Mouse (Mus musculus) neural tube, embryonic 13.5 days (tissue): ENCODE results near the gene Slc16a8. TPM values are rescaled to one million over a fixed set of nuclear protein-coding genes. Genes with fewer than 3 reads are reported as not detected.
A peak's percentile ranks its signal among the peaks of the same experiment; 100 is the strongest.
"Not testable (repeated sequence)": the region's sequence is repeated elsewhere in the genome, so short reads cannot be mapped to it uniquely, and the experiment has no call there.

Source experiments
- ATAC-seq: fragments of 200-750 bp; cut with Nextera tagmentation; 2 replicates; pipeline ENCODE4 v1.8.0; 2017; ENCODE audit warnings: low read depth, mild to moderate bottlenecking, moderate TSS enrichment, moderate library complexity
- H3K27ac ChIP-seq: fragments of 300-500 bp; sonication (generic); replicated peaks from 2 replicates; pipeline ENCODE4 v1.5.1; 2015; ENCODE audit warnings: moderate library complexity, mild to moderate bottlenecking, inconsistent platforms
- H3K27me3 ChIP-seq: fragments of 300-500 bp; sonication (generic); 2 replicates; pipeline ENCODE4 v1.6.1; 2015; ENCODE audit warnings: mild to moderate bottlenecking, inconsistent platforms
- H3K36me3 ChIP-seq: fragments of 300-500 bp; sonication (generic); 2 replicates; pipeline ENCODE4 v1.6.1; 2015; ENCODE audit warnings: mild to moderate bottlenecking, inconsistent platforms
- H3K4me1 ChIP-seq: fragments of 300-500 bp; sonication (generic); replicated peaks from 2 replicates; pipeline ENCODE4 v1.6.1; 2015; ENCODE audit warnings: inconsistent platforms
- H3K4me2 ChIP-seq: fragments of 300-500 bp; sonication (generic); 2 replicates; pipeline ENCODE4 v1.6.1; 2015; ENCODE audit warnings: inconsistent platforms, mild to moderate bottlenecking, moderate library complexity
- H3K4me3 ChIP-seq: fragments of 300-500 bp; sonication (generic); 2 replicates; pipeline ENCODE4 v1.5.1; 2015; ENCODE audit warnings: mild to moderate bottlenecking, inconsistent platforms
- H3K9ac ChIP-seq: fragments of 300-500 bp; sonication (generic); 2 replicates; pipeline ENCODE4 v1.6.1; 2015; ENCODE audit warnings: moderate library complexity, mild to moderate bottlenecking, inconsistent platforms
- H3K9me3 ChIP-seq: fragments of 300-500 bp; sonication (generic); 2 replicates; pipeline ENCODE4 v1.6.1; 2016; ENCODE audit warnings: inconsistent platforms
- WGBS: fragments of 180-500 bp; shearing (Covaris S2); methylation state at CpG from one replicate; pipeline ENCODE4 v1.1.7; 2015; 5-methylcytosine and 5-hydroxymethylcytosine counted together
- polyA plus RNA-seq: library from polyadenylated mRNA; unstranded; fragments of >200 nt; fragmentation: Nextera tagmentation; extraction: Ambion mirVana; gene quantifications from 2 replicates; pipeline ENCODE4 v1.2.1, GENCODE M21; 2015

The Slc16a8 gene
- polyA plus RNA-seq, 1 experiment from 2014 or later = 0.43 TPM

DNA sequence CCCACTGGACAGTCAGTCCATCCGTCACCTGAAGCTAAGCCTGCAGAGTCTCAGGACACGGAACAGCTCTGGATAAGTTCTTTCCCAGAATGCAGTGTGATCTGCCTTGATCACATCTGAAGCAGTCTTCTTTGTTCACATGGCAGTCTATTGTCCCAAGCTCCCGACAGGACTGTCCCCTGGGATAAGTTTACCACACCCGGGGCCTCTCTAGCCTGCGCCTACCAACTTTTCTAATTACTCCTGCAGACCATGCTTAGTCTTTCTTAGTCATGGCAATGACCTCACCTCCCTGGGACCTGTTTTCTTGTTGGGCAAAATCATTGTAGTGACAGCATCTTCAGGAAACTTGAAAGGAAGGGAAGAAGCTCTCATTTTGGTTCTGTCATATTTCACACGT lies 16.5 kb downstream of the Slc16a8 start:
- Histone ChIP-seq H3K27ac (no peak overlapping the region), H3K9ac (no peak overlapping the region), H3K36me3 (peaks cover 83% of the 10 kb centered on the region), H3K4me2 (no peak overlapping the region), H3K27me3 (no peaks in the 10 kb centered on the region), H3K9me3 (no peaks in the 10 kb centered on the region), H3K4me3 (no peak overlapping the region), H3K4me1 (peaks cover 4% of the 10 kb centered on the region; the same call in 1 of the 2 replicates)
- ATAC-seq = no peak
- 72% methylated on average over 6 of the region's 6 CpGs for WGBS

- Histone ChIP-seq H3K27me3 (no peaks in the 10 kb centered on the region), H3K4me2 (no peak overlapping the region), H3K9me3 (no peaks in the 10 kb centered on the region), H3K4me1 (peaks cover 6% of the 10 kb centered on the region), H3K9ac (no peak overlapping the region), H3K36me3 (peaks cover 85% of the 10 kb centered on the region), H3K4me3 (no peak overlapping the region), H3K27ac (no peak overlapping the region)
- no peak for ATAC-seq
- 75% methylated on average over 9 of the region's 9 CpGs for WGBS
Measured at GRCm38 (mm10) chr15:79235268-79235667, 19.3 kb downstream of the Slc16a8 start.

GRCm38 (mm10) chr15:79229058-79229821 lies 25.3 kb downstream of the Slc16a8 start, which contains the start of the genes Pick1 and Gm49486:
TSS of gene Pick1 (plus strand) at chr15:79229173.
TSS of gene Gm49486 (plus strand) at chr15:79229391.
- Histone ChIP-seq H3K9me3 (no peaks in the 10 kb centered on the region), H3K4me3 (peak within 1 kb of the TSS; percentile 64), H3K4me2 (peak within 1 kb of the TSS; percentile 68), H3K27me3 (no peaks in the 10 kb centered on the region), H3K27ac (peak within 1 kb of the TSS; percentile 95), H3K36me3 (peaks cover 27% of the 10 kb centered on the region), H3K9ac (peak within 1 kb of the TSS; percentile 86), H3K4me1 (peaks cover 25% of the 10 kb centered on the region)
- ATAC-seq = peak; percentile 91
- 2% methylated on average over 51 of the region's 51 CpGs for WGBS

DNA sequence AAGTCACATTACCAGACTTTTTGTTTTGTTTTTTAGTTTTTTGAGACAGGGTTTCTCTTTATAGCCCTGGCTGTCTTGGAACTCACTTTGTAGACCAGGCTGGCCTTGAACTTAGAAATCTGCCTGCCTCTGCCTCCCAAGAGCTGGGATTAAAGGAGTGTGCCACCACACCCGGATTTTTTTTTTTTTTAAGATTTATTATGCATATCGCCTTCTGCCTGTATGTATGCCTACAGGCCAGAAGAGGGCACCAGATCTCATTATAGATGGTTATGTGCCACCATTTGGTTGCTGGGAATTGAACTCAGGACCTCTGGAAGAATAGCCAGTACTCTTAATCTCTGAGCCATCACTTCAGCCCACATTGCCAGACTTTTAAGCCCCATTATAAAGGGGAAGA lies 28.8 kb downstream of the Slc16a8 start:
- not testable (repeated sequence) for H3K27me3 ChIP-seq, H3K4me3 ChIP-seq, H3K4me2 ChIP-seq, H3K9me3 ChIP-seq, H3K9ac ChIP-seq, ATAC-seq, H3K36me3 ChIP-seq, H3K27ac ChIP-seq
- peaks cover 35% of the 10 kb centered on the region for H3K4me1 ChIP-seq
- 61% methylated on average over 2 of the region's 2 CpGs for WGBS

- H3K4me2 ChIP-seq = peak overlapping the region; percentile 25
- H3K9me3 ChIP-seq = no peaks in the 10 kb centered on the region
- no peaks in the 10 kb centered on the region for H3K27me3 ChIP-seq
- no peaks in the 10 kb centered on the region for H3K36me3 ChIP-seq
- ATAC-seq = peak; percentile 33
- H3K9ac ChIP-seq = no peak overlapping the region
- WGBS = 2% methylated on average over 5 of the region's 5 CpGs
- H3K27ac ChIP-seq = no peak overlapping the region; the same call in 1 of the 2 replicates
- H3K4me3 ChIP-seq = no peak overlapping the region
- H3K4me1 ChIP-seq = peaks cover 29% of the 10 kb centered on the region
Measured at GRCm38 (mm10) chr15:79224685-79225084, 29.9 kb downstream of the Slc16a8 start.

- Histone ChIP-seq H3K36me3 (no peaks in the 10 kb centered on the region), H3K4me2 (peak overlapping the region; percentile 25; the same call in 1 of the 2 replicates), H3K4me3 (no peak overlapping the region), H3K9me3 (no peaks in the 10 kb centered on the region), H3K27me3 (no peaks in the 10 kb centered on the region), H3K27ac (no peak overlapping the region), H3K4me1 (peaks cover 31% of the 10 kb centered on the region), H3K9ac (0 out of 2 replicates have a peak overlapping the region, but pooled peaks have one; percentile 26)
- 3% methylated on average over 5 of the region's 5 CpGs for WGBS
- ATAC-seq = no peak
Measured at GRCm38 (mm10) chr15:79223641-79224040, 30.9 kb downstream of the Slc16a8 start.

DNA sequence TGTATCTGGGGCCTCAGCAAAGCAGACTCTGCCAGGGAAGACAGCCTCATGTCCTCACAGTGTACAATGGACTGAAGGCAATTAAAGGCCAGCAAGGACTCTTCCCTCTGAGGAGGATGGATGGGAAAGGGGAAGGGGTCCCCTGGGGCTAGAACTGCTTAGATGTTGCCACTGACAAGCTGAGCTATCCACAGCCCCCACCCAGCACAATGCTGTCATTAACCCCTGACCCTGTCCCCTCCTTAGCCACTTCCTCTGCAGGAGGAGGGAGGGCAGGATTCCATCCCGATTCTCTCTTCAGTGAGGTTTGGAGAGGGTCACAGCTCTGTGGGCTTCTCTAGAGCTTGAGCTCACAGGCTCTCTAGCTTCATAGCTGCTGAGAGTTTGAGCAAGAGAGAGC lies 35.0 kb downstream of the Slc16a8 start:
- H3K4me1 ChIP-seq = peaks cover 20% of the 10 kb centered on the region
- no peak for ATAC-seq
- WGBS = 4% methylated on average over 1 of the region's 1 CpGs
- 0 out of 2 replicates have a peak overlapping the region, but pooled peaks have one; percentile 8 for H3K9ac ChIP-seq
- no peaks in the 10 kb centered on the region for H3K27me3 ChIP-seq
- H3K9me3 ChIP-seq = no peaks in the 10 kb centered on the region
- H3K27ac ChIP-seq = peak overlapping the region; percentile 13; the same call in 1 of the 2 replicates
- no peaks in the 10 kb centered on the region for H3K36me3 ChIP-seq
- no peak overlapping the region for H3K4me2 ChIP-seq
- H3K4me3 ChIP-seq = no peak overlapping the region

- H3K9ac ChIP-seq = no peak overlapping the region
- 67% methylated on average over 3 of the region's 3 CpGs for WGBS
- H3K36me3 ChIP-seq = no peaks in the 10 kb centered on the region
- no peak overlapping the region for H3K4me3 ChIP-seq
- H3K4me1 ChIP-seq = peaks cover 6% of the 10 kb centered on the region
- H3K4me2 ChIP-seq = no peak overlapping the region
- H3K9me3 ChIP-seq = no peaks in the 10 kb centered on the region
- no peak for ATAC-seq
- H3K27me3 ChIP-seq = no peaks in the 10 kb centered on the region
- H3K27ac ChIP-seq = no peak overlapping the region
Measured at GRCm38 (mm10) chr15:79216191-79216590, 38.4 kb downstream of the Slc16a8 start.

DNA sequence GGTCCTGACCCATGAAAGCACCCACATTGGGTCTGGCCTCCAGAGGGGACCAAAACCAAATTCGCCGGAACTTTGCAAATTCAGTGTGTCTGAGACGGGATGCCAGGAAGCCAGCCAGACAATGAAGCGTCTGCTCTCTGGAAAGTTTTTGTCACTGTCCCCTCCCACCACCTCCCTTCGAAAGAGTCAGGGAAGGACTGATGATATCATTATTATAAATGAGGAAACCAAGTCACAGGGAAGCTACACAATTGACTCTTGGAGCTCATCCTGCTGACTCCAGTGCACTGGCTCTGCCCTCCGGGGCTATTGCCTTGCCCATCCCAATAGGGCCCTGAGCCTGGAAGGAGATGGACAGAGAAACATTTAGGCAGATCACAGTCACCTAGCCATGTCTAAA lies 41.0 kb downstream of the Slc16a8 start:
- Histone ChIP-seq H3K4me3 (no peak overlapping the region), H3K27ac (0 out of 2 replicates have a peak overlapping the region, but pooled peaks have one; percentile 35), H3K4me1 (no peaks in the 10 kb centered on the region), H3K36me3 (no peaks in the 10 kb centered on the region), H3K9ac (no peak overlapping the region), H3K9me3 (no peaks in the 10 kb centered on the region), H3K27me3 (no peaks in the 10 kb centered on the region), H3K4me2 (no peak overlapping the region)
- 68% methylated on average over 6 of the region's 6 CpGs for WGBS
- no peak for ATAC-seq

DNA sequence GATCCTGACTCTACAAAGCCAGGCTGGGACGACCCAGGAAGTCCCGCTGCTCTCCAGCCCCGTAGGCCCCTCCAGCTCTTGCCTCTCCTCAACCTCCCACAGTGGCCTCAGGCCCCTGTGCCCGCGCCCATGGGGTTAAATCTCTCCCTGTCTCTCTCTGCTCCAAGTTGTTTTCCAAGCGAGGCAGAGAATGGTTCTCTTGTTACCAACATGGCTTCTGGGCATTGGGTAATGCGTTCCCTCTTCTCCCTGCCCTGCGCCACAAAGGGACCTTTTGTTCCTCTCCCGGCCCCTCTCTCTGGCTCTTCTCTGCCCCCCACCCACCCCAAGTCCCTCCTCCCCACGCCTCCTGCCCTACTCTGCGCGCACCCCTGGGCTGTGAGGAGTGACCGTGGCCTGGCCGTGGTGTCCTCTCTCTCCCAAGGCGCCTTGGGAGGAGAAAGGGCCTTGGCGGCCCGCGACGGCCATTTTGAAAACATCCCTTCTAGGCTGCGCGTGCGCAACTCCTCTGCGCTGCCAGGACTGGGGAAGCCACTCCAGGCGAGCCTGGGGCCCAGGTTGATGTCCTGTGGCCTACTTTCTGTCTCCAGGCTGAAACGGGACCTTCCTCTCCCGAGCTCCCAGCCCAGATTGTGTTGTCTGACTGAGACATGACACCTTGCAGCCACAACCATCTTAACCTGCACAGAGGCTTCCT lies 41.7 kb downstream of the Slc16a8 start:
- Histone ChIP-seq H3K4me2 (no peak overlapping the region), H3K27me3 (no peaks in the 10 kb centered on the region), H3K9ac (no peak overlapping the region), H3K4me1 (no peaks in the 10 kb centered on the region), H3K36me3 (no peaks in the 10 kb centered on the region), H3K27ac (peak overlapping the region; percentile 66), H3K9me3 (no peaks in the 10 kb centered on the region), H3K4me3 (no peak overlapping the region)
- ATAC-seq = peak; percentile 55
- 68% methylated on average over 26 of the region's 26 CpGs for WGBS

- no peak overlapping the region for H3K9ac ChIP-seq
- no peak overlapping the region for H3K4me2 ChIP-seq
- no peak overlapping the region for H3K4me3 ChIP-seq
- ATAC-seq = no peak
- 77% methylated on average over 2 of the region's 2 CpGs for WGBS
- H3K27me3 ChIP-seq = no peaks in the 10 kb centered on the region
- no peak overlapping the region for H3K27ac ChIP-seq
- H3K4me1 ChIP-seq = no peaks in the 10 kb centered on the region
- no peaks in the 10 kb centered on the region for H3K36me3 ChIP-seq
- H3K9me3 ChIP-seq = no peaks in the 10 kb centered on the region
Measured at GRCm38 (mm10) chr15:79210357-79210756, 44.2 kb downstream of the Slc16a8 start.

DNA sequence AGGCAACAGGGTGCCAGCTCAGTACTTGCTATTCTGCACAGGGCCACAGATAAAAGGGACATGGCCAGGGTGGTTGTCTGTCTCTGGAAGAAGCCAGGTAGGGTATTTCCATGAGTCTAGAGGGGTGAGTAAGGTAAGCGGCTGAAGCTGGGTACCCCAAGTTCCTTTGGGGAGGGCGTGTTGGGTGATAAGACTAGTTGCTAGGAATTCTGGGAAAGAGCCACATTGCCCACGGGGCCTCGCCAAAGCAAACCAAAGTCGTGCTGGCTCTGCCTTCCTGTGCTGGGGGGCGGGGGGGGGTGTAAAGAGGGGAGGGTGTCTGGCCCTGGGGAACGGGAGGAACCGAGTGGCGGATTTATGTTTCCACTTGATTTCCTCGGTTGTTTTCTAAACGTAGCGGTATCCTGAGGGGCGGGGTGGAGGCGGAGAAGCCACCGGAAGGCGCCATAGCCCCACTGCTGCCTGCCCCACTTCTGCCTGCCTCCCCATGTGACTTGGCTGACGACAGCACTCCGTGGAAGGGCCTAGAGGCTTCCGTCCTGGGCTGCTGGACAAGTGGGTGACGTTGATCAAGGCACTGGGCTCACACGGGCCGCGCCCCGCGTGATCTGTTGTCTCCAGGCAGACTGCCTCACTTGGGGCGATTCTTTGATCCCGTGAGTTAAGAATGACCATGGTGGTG lies 45.7 kb downstream of the Slc16a8 start:
- Histone ChIP-seq H3K4me1 (no peaks in the 10 kb centered on the region), H3K9ac (no peak overlapping the region), H3K4me3 (no peak overlapping the region), H3K4me2 (no peak overlapping the region), H3K36me3 (no peaks in the 10 kb centered on the region), H3K27me3 (no peaks in the 10 kb centered on the region), H3K27ac (no peak overlapping the region), H3K9me3 (no peaks in the 10 kb centered on the region)
- 77% methylated on average over 27 of the region's 27 CpGs for WGBS
- no peak for ATAC-seq
